Mouse (Mus musculus) CH12.LX (cell line): ENCODE results near the gene Luc7l3.

Source experiments
- CHD1 ChIP-seq: IDR thresholded peaks from 2 replicates; pipeline ENCODE4 v1.6.1; 2012; ENCODE audit warnings: low read depth, low read length, improper control_type of control experiment, inconsistent platforms
- CTCF ChIP-seq, 2 experiments: IDR thresholded peaks in 1 of 2; conservative IDR thresholded peaks in 1 of 2; 2 replicates each; pipeline ENCODE4 v1.5.1; 2011 to 2012; ENCODE audit warnings: low read depth in 2 of 2, low read length in 2 of 2, improper control_type of control experiment in 1 of 2, inconsistent platforms in 1 of 2, mild to moderate bottlenecking in 1 of 2, moderate library complexity in 1 of 2
- EP300 ChIP-seq: IDR thresholded peaks from 2 replicates; pipeline ENCODE4 v1.6.1; 2011; ENCODE audit warnings: low read length, improper control_type of control experiment
- MAX ChIP-seq: IDR thresholded peaks from 2 replicates; pipeline ENCODE4 v1.6.1; 2011; ENCODE audit warnings: low read length, improper control_type of control experiment
- MAZ ChIP-seq: IDR thresholded peaks from 2 replicates; pipeline ENCODE4 v1.6.1; 2012; ENCODE audit warnings: low read depth, mild to moderate bottlenecking, inconsistent platforms, low read length, improper control_type of control experiment, moderate library complexity
- POLR2A ChIP-seq: IDR thresholded peaks from 2 replicates; pipeline ENCODE4 v1.6.1; 2011; ENCODE audit warnings: low read depth, mild to moderate bottlenecking, improper control_type of control experiment, low read length
- TBP ChIP-seq: conservative IDR thresholded peaks from 2 replicates; pipeline ENCODE4 v1.6.1; 2011; ENCODE audit warnings: low read depth, low read length, improper control_type of control experiment
- TCF12 ChIP-seq: IDR thresholded peaks from 2 replicates; pipeline ENCODE4 v1.6.1; 2014; ENCODE audit warnings: low read depth, mild to moderate bottlenecking, inconsistent platforms, low read length, improper control_type of control experiment
- USF1 ChIP-seq: IDR thresholded peaks from 2 replicates; pipeline ENCODE4 v1.6.1; 2014; ENCODE audit warnings: low read depth, mild to moderate bottlenecking, inconsistent platforms, low read length, improper control_type of control experiment
- ZC3H11A ChIP-seq: IDR thresholded peaks from 2 replicates; pipeline ENCODE4 v1.6.1; 2012; ENCODE audit warnings: low read depth, mild to moderate bottlenecking, inconsistent platforms, low read length, improper control_type of control experiment
- ZNF384 ChIP-seq: IDR thresholded peaks from 2 replicates; pipeline ENCODE4 v1.6.1; 2012; ENCODE audit warnings: low read depth, low read length, improper control_type of control experiment, inconsistent platforms

GRCm38 (mm10) chr11:94265134-94265785 is 56.5 kb downstream of the Luc7l3 start:
- TF ChIP-seq TBP (no peak), USF1 (no peak), POLR2A (no peak), ZNF384 (no peak), CHD1 (no peak), EP300 (no peak), CTCF (conservative IDR thresholded peaks at IDR 0.05 in 1 of 2, IDR thresholded peaks at IDR 0.05 in 1 of 2; ENCODE audit: low read depth in 2 of 2, low read length in 2 of 2) (peak in 1 of 2 experiments; percentile 60; a peak in 2 of 4 replicates), TCF12 (peak; percentile 28; the same call in 1 of the 2 replicates), MAZ (peak; percentile 90; the same call in 1 of the 2 replicates), MAX (no peak), ZC3H11A (no peak)
